Mouse (Mus musculus) embryonic stem cell, embryonic (primary cell): Measurements from ENCODE around the gene Irgc1.

ENCODE experiments used
- CTCF ChIA-PET, 4 experiments: fragments of 300-600 bp in 2 of 4; fragments of 350-600 bp in 2 of 4; sonication (Branson Sonifier 250); formaldehyde crosslinking; loops; one replicate each; lab custom pipeline; 2022; ENCODE audit warnings: inconsistent platforms in 2 of 4; lab: Charles Lee
- POLR2A ChIA-PET, 4 experiments: fragments of 300-600 bp in 2 of 4; fragments of 350-600 bp in 2 of 4; sonication (Branson Sonifier 250); formaldehyde crosslinking; loops; one replicate each; lab custom pipeline; 2022; ENCODE audit warnings: antibody characterized with exemption in 4 of 4, inconsistent platforms in 1 of 4; lab: Charles Lee

Irgc1 gene

DNA sequence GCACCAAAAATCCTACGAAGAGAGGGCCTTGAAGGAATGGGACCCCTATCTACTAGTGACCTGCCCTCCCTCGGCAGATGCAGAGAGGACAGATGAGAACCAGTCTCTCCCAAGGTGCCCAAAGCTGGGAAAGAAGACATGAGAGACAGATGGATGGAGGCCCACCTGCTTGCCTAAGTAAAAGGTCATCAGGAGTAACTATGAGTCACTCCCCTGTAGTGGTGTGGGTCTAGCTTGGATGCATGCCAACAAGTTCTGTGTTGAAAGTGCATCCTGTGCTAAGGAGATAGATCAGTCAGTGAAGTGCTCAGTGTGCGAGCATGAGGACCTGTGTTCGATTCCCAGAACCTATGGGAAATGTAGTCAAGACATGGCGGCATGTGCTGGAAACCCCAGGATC lies 26.8 kb upstream of the Irgc1 start:
- CTCF ChIA-PET: no interaction called here

DNA sequence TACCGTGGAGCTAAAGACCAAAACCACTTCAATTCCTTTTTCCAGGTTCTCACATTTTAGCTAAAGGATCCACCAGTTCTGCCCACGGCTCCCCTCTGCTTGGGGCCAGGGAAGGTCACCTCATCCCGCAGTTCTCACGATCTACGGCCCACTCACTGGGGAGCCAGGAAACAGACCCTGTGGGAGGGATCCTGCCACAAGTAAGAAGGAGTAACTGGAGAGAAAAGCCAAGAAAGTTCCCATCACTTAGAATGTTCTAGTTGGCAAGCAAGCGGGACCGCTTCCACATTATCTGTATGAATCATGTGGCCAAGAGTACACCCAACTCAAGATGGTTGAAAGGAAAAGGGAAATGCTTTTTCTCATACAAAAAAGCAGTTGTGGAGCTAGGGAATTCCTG lies 24.8 kb upstream of the Irgc1 start:
- POLR2A ChIA-PET: interaction anchor here in 3 of 4 experiments (0.7 to 1.3 kb wide), 5 partner anchors 22 to 188 kb away, joined by 3 to 7 read pairs (median 5); partner anchors contain the start of gene Zfp428 (in 1 of the 3)
- CTCF ChIA-PET: interaction anchor here in 2 of 4 experiments (0.6 to 1.4 kb wide), 4 partner anchors 67 to 454 kb away, joined by 3 to 17 read pairs (median 4); no protein-coding TSS in a partner anchor

More for the DNA sequence above, 26.8 kb upstream of the Irgc1 start:
- POLR2A ChIA-PET: interaction anchor here in 2 of 4 experiments (0.5 to 1.0 kb wide), 2 partner anchors 28 to 242 kb away, joined by 3 read pairs; partner anchors contain the start of gene Zfp428 (in 1 of the 2)

DNA sequence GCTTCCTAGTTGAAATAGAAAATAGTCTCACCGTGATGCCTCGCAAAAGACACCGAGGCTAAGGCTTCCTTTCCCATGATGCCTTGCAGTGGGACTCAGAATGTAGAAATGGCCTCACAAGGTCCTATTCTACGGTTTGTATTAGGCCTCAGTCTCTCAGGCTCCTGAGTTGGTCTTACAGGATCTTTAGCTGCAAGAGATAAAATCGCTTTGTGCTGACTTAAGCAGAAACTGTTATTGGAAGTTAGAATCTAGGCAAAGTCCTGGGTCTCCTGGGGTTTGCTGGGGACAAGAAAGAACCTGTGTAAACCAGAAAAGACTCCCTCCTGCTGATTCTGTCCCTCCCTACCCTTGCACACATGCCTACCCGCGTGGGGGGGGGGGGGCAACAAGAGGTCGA lies 24.2 kb upstream of the Irgc1 start:
- ChIA-PET POLR2A (interaction anchor here in 3 of 4 experiments (0.6 to 1.3 kb wide), 6 partner anchors 23 to 188 kb away, joined by 3 to 7 read pairs (median 4); partner anchors contain the start of gene Zfp428 (in 1 of the 3)), CTCF (interaction anchor here in 2 of 4 experiments (0.6 to 1.4 kb wide), 4 partner anchors 68 to 454 kb away, joined by 3 to 17 read pairs (median 4); no protein-coding TSS in a partner anchor)

DNA sequence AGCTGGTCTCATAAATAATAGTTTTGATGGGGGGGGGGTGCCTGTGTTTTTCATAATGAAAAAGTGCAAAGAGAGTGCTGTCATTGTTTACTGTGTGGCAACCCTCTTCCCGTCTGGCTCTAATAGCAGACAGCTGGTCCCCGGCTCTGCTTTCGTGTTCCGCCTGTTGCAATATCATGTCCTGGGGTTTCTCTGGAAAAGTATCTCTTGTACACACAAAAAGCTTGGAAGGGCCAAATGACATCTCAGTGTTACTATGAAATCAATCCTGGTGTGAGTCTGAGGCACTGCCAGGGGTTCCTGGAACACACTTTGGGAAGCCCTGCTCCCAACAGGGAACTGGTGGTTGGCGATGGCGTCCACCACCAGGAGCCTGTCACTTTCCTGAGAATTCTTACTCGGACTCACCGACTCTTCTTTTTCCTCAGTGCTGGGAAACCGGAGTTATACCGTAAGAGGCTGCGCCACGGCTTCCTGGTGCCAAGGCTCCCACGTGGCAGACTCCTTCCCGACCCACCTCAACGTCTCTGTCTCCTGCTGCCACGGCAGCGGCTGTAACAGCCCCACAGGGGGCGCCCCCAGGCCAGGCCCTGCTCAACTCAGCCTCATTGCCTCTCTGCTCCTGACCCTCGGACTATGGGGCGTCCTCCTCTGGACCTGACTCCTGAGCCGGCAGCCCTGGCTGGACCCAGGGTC lies 22.9 kb upstream of the Irgc1 start:
- CTCF ChIA-PET: interaction anchor here (0.6 to 4.0 kb wide), 23 partner anchors 12 to 271 kb away, joined by 3 to 117 read pairs (median 10); partner anchors contain the start of genes AC161166.1 (in 1 of the 4), Plaur (in 1 of the 4) and Smg9 (in 1 of the 4)
- POLR2A ChIA-PET: interaction anchor here in 2 of 4 experiments (0.6 to 2.0 kb wide), 4 partner anchors 9 to 498 kb away, joined by 3 to 9 read pairs (median 4); partner anchors contain the start of gene Rabac1 (in 1 of the 2)

DNA sequence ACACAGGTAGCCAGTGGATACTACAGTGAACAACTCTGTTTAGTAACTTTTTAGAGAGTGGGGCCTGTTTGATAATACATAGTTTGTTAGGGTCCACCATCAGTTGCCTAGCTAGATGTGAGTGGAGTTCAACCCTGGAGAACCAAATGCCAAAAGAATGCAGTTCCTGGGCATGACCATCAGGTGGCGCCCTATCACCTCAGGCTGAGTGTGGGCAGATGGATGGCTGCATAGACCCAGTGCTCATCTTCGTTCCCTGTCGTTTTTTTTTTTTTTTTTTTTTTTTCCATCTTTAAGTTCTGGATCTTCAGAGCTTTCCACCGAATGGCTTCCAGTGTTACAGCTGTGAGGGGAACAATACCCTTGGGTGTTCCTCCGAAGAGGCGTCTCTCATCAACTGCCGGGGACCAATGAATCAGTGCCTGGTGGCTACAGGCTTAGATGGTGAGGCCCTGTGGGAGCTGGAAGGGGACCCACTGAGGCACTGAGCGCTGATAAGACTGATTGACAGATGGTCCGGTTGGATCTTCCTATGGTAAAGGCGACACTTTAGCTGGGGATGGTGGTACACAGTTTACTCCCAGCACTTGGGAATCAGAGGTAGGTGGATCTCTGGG lies 21.9 kb upstream of the Irgc1 start:
- ChIA-PET CTCF (interaction anchor here (0.5 to 4.0 kb wide), 110 partner anchors 8 to 743 kb away, joined by 3 to 117 read pairs (median 5); partner anchors contain the start of genes Plaur (in 3 of the 4), Cadm4 (in 2 of the 4), Irgq (in 2 of the 4) and AC161166.1 (in 1 of the 4)), POLR2A (interaction anchor here in 3 of 4 experiments (0.5 to 2.8 kb wide), 30 partner anchors 7 to 740 kb away, joined by 3 to 10 read pairs (median 4); partner anchors contain the start of genes Cadm4 (in 1 of the 3), Irgc1 (in 1 of the 3), Pinlyp (in 1 of the 3) and Plaur (in 1 of the 3))

DNA sequence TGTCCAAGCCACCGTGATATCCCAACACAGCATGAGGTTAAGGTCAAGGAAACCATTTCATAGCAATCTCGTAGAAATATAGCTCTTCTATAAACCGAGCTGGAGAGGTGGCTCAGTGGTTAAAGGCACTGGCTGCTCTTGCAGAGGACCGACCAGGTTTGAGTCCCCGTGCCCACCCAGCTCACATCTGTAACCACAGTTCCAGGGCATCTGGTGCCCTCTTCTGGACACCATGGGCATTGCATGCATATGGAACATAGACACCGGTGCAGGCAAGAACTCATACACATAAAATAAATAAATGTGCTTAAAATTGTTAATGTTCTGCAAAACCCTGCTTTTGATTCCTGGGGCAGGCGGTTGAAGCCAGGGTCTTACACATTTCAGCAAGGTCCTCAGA lies 20.8 kb upstream of the Irgc1 start:
- POLR2A ChIA-PET: interaction anchor here in 3 of 4 experiments (0.6 to 2.8 kb wide), 24 partner anchors 8 to 155 kb away, joined by 3 to 10 read pairs (median 4); partner anchors contain the start of genes Cadm4 (in 2 of the 3), Plaur (in 2 of the 3), Irgc1 (in 1 of the 3) and Pinlyp (in 1 of the 3)
- CTCF ChIA-PET: interaction anchor here (0.5 to 4.0 kb wide), 89 partner anchors 8 to 1155 kb away, joined by 3 to 117 read pairs (median 5); partner anchors contain the start of genes Cadm4 (in 3 of the 4), Smg9 (in 3 of the 4), Irgc1 (in 2 of the 4) and Plaur (in 2 of the 4)

DNA sequence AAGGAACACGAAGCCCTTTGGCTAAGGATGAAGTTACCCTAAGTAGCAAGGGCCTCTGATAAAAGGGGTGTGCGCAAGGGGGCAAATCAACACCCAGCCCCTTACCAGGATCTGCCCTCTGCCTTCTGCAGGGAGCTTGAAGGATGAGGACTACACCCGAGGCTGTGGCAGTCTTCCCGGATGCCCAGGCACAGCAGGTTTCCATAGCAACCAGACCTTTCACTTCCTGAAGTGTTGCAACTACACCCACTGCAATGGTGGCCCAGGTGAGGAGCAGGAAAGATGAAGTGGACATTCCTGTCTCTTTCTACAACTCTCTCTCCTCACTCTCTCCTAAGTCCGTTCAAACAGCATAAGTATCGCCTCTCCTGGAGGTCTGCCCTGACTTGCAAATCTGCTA lies 20.3 kb upstream of the Irgc1 start:
- POLR2A ChIA-PET: interaction anchor here (0.6 to 2.8 kb wide), 24 partner anchors 8 to 155 kb away, joined by 3 to 10 read pairs (median 4); partner anchors contain the start of genes Cadm4 (in 2 of the 4), Plaur (in 2 of the 4), Irgc1 (in 1 of the 4) and Pinlyp (in 1 of the 4)
- CTCF ChIA-PET: interaction anchor here (0.5 to 4.0 kb wide), 87 partner anchors 9 to 1155 kb away, joined by 3 to 117 read pairs (median 5); partner anchors contain the start of genes Cadm4 (in 3 of the 4), Smg9 (in 3 of the 4), Irgc1 (in 2 of the 4) and Plaur (in 2 of the 4)

DNA sequence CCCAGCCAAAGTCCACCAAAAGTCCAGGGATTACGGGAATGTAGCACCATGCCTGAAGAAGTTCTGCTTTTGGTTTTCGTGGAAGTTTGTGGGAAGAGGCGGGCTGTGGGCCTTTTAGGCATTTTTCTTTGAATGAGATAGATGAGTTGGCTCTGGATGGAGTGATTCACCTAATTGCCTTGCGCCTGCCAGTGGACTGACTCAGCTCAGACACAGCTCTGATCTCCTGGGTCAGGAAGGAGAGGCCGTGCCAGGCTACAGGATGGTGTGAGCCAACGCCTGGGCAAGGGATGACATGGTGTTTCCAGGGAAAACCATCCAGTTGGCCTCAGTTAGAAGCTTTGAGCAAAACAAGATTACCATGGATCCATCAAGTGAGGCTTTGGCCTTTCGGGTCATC lies 18.3 kb upstream of the Irgc1 start:
- CTCF ChIA-PET: interaction anchor here in 2 of 4 experiments (0.8 to 1.2 kb wide), 2 partner anchors 11 to 31 kb away, joined by 3 read pairs; no protein-coding TSS in a partner anchor
- POLR2A ChIA-PET: interaction anchor here in 1 of 4 experiments (1.4 kb wide), 1 partner anchor 43 kb away, joined by 3 read pairs; no protein-coding TSS in a partner anchor

DNA sequence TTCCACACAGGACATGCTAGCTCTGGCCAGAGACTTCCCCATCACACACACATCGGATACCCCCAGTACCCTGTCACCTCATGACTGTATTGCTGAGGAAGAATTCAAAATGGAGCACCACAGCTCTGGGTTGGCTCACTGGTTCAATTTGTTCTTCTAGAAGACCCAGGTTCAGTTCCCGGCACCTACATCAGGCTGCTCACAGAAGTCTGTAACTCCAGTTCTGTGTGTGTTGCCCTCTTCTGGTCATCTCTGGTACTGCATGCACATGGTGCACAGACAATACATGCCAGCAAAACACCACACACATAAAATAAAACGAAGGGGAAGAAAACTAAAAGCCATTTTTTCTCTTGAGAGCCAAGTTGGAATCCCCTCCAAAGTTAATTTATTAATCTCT lies 17.0 kb upstream of the Irgc1 start:
- ChIA-PET POLR2A (interaction anchor here in 2 of 4 experiments (1.0 to 2.2 kb wide), 2 partner anchors 11 to 61 kb away, joined by 3 to 7 read pairs; no protein-coding TSS in a partner anchor), CTCF (interaction anchor here (0.6 to 1.9 kb wide), 9 partner anchors 11 to 141 kb away, joined by 3 to 19 read pairs (median 5); partner anchors contain the start of gene Smg9 (in 1 of the 4))

DNA sequence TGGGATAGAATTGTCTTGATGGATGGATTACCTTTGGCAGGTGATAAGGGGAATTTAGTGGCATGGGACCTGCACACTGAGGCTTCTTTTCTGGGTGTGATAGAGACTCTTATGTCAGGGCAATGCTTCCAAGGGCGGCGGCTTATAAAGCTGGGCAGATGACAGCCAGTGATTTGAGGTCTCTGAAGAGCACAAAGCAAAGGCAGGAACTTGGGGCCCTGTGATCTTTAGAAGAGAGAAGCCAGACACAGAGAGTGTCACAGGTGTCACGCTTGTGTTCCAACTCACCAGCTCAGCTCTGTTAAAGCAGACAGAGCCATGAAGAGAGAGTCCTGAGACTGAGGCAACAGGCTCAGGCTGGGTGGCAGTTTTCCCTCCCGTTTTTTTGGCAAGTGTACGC lies 15.8 kb upstream of the Irgc1 start:
- CTCF ChIA-PET: interaction anchor here (0.6 to 1.9 kb wide), 8 partner anchors 10 to 148 kb away, joined by 3 to 19 read pairs (median 5); partner anchors contain the start of gene Cadm4 (in 1 of the 4)
- POLR2A ChIA-PET: interaction anchor here in 3 of 4 experiments (1.0 to 2.2 kb wide), 6 partner anchors 10 to 65 kb away, joined by 3 to 7 read pairs (median 4); no protein-coding TSS in a partner anchor

DNA sequence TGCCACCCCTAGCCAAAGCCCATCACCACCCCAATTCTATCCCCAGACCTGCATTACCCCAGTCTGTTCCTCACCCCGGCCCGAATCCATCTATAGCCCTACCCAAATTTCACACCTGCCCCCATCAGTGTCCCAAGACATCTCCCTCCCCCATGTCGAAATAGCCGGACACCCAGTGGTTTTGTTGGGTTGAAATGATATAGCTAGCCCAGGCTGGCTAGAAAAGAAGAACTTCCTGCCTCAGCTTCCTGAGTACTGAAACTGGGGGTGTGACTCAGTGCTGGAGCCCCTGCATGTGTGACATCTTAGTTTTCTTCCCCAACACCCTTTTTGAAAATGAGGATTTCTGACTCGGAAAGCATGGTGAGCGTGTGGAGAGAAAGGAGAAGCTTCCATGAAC lies 14.7 kb upstream of the Irgc1 start:
- ChIA-PET CTCF (interaction anchor here in 2 of 4 experiments (0.8 to 1.5 kb wide), 5 partner anchors 9 to 131 kb away, joined by 3 to 5 read pairs (median 3); no protein-coding TSS in a partner anchor), POLR2A (interaction anchor here in 2 of 4 experiments (1.8 to 2.2 kb wide), 2 partner anchors 9 to 14 kb away, joined by 3 to 7 read pairs; no protein-coding TSS in a partner anchor)

DNA sequence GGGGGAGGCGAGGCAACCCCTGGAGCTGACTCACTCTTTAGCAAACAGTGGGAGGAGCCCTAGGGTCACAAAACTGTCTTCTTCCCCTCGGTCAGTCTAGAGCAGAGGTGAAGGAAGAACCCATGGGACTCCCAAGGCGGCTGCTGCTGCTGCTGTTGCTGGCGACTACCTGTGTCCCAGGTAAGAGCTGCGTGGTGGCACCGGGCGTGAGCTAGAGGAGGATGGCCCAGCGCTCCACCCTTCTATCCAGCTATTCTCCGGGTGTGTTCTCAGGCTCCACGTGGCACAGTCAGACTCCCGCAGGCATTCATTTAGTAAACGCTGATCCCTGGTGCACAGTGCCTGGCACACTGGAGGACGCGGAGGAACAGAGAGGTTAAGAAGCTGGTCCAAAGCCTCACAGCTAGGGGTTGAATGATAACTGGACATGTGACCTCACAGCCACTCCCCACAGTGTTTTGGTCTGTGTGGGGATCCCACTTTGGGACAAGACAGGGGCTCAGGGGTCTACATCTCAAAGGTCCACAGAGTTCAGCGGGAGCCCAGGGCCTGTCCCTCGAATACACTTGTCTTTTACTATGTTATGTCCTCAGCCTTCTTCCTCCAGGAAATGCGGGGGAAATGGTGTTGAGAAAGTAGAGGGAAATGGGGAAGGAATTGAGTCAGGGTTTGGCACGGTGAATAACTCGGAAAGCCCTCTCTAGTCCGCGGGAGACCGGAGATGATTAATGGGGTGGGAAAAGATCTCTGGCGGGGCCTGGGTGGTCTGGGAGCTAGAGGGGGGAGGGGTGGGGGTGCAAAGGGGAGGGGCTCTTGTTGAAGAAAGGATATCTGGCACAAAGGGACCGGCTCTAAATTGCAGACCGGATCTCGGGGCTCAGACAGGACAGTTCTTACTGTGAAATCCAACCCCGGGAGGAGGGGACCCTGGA lies 10.6 kb upstream of the Irgc1 start, which contains the start of gene Plaur:
Gene Plaur, plus strand, starts transcription at position 97 of the 932 bp plus-strand sequence.
- POLR2A ChIA-PET: interaction anchor here in 3 of 4 experiments (0.5 to 4.7 kb wide), 24 partner anchors 9 to 421 kb away, joined by 3 to 25 read pairs (median 4); partner anchors contain the start of genes Irgc1 (in 2 of the 3), Rps19 (in 1 of the 3), Smg9 (in 1 of the 3) and Zfp428 (in 1 of the 3)

DNA sequence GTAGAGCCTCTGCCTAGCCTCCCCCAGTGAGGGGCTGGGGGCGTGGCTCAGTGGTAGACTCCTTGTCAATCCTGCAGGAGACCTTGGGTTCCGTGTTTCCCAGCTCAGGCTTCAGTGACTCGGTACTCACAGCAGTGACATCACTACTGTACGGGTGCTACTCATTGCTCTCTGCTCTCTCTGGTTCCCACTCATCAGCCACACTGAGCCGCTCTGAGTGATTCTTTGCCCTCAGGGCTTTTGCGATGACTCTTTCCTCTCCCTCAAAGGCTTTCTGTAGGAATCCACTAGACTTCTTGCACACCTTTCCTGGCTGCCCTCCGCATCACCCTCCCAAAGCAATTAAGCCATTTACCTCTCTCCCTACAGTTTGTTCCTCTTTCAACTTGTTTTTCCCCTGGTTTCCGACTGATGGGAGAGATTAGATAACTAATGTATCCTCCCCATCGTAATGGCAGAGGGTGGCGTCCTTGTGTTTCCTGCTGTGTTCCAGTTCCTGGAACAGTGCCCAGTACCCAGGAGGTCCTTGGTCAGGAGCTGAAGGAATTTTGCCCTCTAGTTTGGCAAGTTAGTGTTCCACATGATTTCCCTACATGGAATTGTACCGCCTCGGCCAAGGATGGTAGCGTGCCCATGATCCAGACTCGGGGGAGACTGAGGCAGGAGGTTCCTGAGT lies 9.4 kb upstream of the Irgc1 start:
- ChIA-PET CTCF (interaction anchor here (0.5 to 6.9 kb wide), 14 partner anchors 11 to 429 kb away, joined by 3 to 61 read pairs (median 5); partner anchors contain the start of gene Zfp428 (in 1 of the 4)), POLR2A (interaction anchor here in 3 of 4 experiments (0.5 to 4.7 kb wide), 25 partner anchors 9 to 190 kb away, joined by 3 to 25 read pairs (median 5); partner anchors contain the start of genes Irgc1 (in 2 of the 3), Smg9 (in 2 of the 3) and Zfp428 (in 2 of the 3))

More for the DNA sequence above, 10.6 kb upstream of the Irgc1 start, which contains the start of gene Plaur:
- CTCF ChIA-PET: interaction anchor here (0.6 to 6.9 kb wide), 21 partner anchors 10 to 316 kb away, joined by 3 to 61 read pairs (median 6); no protein-coding TSS in a partner anchor

DNA sequence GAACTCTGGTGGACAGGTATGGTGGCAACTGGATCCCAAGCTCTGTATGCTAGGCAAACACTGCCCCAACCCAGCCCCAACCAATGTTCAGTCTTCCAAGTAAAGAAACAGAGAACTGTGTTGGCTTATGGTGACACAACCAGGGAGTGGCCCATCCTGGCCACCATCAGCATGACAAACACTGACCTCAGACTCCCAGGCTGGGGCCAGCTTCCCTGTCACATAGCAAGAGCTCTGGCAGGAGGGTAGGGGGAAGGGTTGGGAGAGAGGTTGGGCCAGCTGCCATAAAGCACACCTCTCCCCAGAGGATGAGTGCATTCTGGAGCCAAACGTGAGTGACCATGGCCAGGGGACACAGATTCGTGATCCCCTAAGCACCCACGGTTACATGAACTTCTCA lies 7.7 kb upstream of the Irgc1 start:
- POLR2A ChIA-PET: interaction anchor here in 3 of 4 experiments (0.8 to 4.7 kb wide), 18 partner anchors 8 to 394 kb away, joined by 3 to 25 read pairs (median 4); partner anchors contain the start of genes Zfp428 (in 2 of the 3), Irgc1 (in 1 of the 3) and Smg9 (in 1 of the 3)

More for the DNA sequence above, 7.7 kb upstream of the Irgc1 start:
- CTCF ChIA-PET: interaction anchor here (0.9 to 6.9 kb wide), 9 partner anchors 13 to 182 kb away, joined by 3 to 61 read pairs (median 5); partner anchors contain the start of gene Irgq (in 1 of the 4)
